Mouse (Mus musculus) neutrophil, adult 83 days (primary cell): ENCODE data around the gene Lrpprc. TPM values are rescaled to one million over a fixed set of nuclear protein-coding genes. Genes with fewer than 3 reads are reported as not detected.

Source experiments
- total RNA-seq, 2 experiments: library from RNA; stranded (reverse); gene quantifications; one replicate each; pipeline ENCODE4 v1.2.4; 2023

Gene Lrpprc
- 10 to 100 TPM; 15.4 to 18.9 TPM for total RNA-seq

GRCm38 (mm10) chr17:84790447-84791098 lies at the start of gene Lrpprc:
Gene Lrpprc (minus strand): TSS chr17:84790789.

GRCm38 (mm10) chr17:84682734-84683717 lies 107.6 kb downstream of the Lrpprc start, which contains the start of gene Abcg5:
Gene Abcg5 (minus strand): TSS chr17:84683011.

GRCm38 (mm10) chr17:84675951-84676366 lies 114.6 kb downstream of the Lrpprc start, which contains the start of gene Abcg8:
Gene Abcg8 (plus strand): TSS chr17:84676302.

Other genes with a start within 250 kb of the Lrpprc start
- 1 to 10 TPM; 1.1 to 2.4 TPM for gene Dync2li1, start 164.3 kb downstream of the Lrpprc start, total RNA-seq
- gene Abcg8, start 114.5 kb downstream of the Lrpprc start, total RNA-seq: not detected
- not detected for gene Abcg5, start 107.8 kb downstream of the Lrpprc start, total RNA-seq
- 10 to 100 TPM; 43.6 to 45.9 TPM for gene Ppm1b, start 166.0 kb upstream of the Lrpprc start, total RNA-seq
- under 1 TPM; 0.15 to 0.18 TPM for gene Slc3a1, start 237.6 kb upstream of the Lrpprc start, total RNA-seq